Mouse (Mus musculus): ENCODE data around the gene Lor. TPM values are rescaled to one million over a fixed set of nuclear protein-coding genes. Genes with fewer than 3 reads are reported as not detected.

The Lor gene
- total and polyA plus RNA-seq, 3 experiments = not detected

DNA sequence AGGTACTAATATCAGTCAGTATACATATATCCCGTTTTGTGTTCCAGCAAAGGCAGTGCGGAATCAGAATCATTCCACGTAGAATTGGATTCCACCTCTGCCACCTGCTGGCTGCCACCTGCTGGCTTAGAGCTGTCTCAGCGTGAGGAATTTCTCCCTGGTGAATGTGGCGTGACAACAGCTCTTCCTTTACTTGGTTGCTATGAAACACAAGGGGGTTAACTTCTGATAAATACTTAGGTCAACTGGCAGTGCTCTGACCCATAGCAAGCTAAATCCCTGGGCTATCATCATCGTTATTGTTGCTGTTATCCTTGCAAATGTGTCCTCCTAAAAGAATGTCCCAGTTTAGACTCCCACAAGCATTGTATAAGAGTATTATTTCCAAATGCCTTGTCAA is 23.6 kb upstream of the Lor start:
- Histone ChIP-seq H3K36me3 (ENCODE audit: control insufficient read depth in 1 of 2, insufficient read depth in 2 of 2, low read length in 2 of 2) (no peaks in the 10 kb centered on the region), H3K4me3 (ENCODE audit: control insufficient read depth in 1 of 2, insufficient read depth in 1 of 2, low read depth in 2 of 2, low read length in 2 of 2) (no peak overlapping the region), H3K27ac (ENCODE audit: control insufficient read depth, low read depth, low read length) (no peak overlapping the region), H3K9me3 (replicated peaks; ENCODE audit: insufficient read depth, low read length) (no peaks in the 10 kb centered on the region), H3K9ac (ENCODE audit: control insufficient read depth, low read depth, low read length, poor library complexity, severe bottlenecking) (no peak overlapping the region), H3K79me2 (ENCODE audit: control insufficient read depth, insufficient read depth, low read length, poor library complexity) (no peaks in the 10 kb centered on the region), H3K4me1 (ENCODE audit: control insufficient read depth in 1 of 2, insufficient read depth in 2 of 2, low read length in 2 of 2) (no peaks in the 10 kb centered on the region), H3K27me3 (ENCODE audit: control insufficient read depth in 1 of 2, insufficient read depth in 2 of 2, low read length in 2 of 2) (no peaks in the 10 kb centered on the region)
- TF ChIP-seq JUND (IDR thresholded peaks at IDR 0.05; ENCODE audit: low read depth, low read length) (no peak), TCF12 (IDR thresholded peaks at IDR 0.05; ENCODE audit: low read depth, low read length) (no peak)
- DNase-seq (ENCODE audit: low read depth, low spot score) = no peak

- Histone ChIP-seq H3K27ac (ENCODE audit: control insufficient read depth, low read depth, low read length) (no peak overlapping the region), H3K4me1 (ENCODE audit: control insufficient read depth in 1 of 2, insufficient read depth in 2 of 2, low read length in 2 of 2) (no peaks in the 10 kb centered on the region), H3K4me3 (ENCODE audit: control insufficient read depth in 1 of 2, insufficient read depth in 1 of 2, low read depth in 2 of 2, low read length in 2 of 2) (no peak overlapping the region), H3K36me3 (ENCODE audit: control insufficient read depth in 1 of 2, insufficient read depth in 2 of 2, low read length in 2 of 2) (no peaks in the 10 kb centered on the region), H3K79me2 (ENCODE audit: control insufficient read depth, insufficient read depth, low read length, poor library complexity) (no peaks in the 10 kb centered on the region), H3K9me3 (replicated peaks; ENCODE audit: insufficient read depth, low read length) (no peaks in the 10 kb centered on the region), H3K9ac (ENCODE audit: control insufficient read depth, low read depth, low read length, poor library complexity, severe bottlenecking) (no peak overlapping the region), H3K27me3 (ENCODE audit: control insufficient read depth in 1 of 2, insufficient read depth in 2 of 2, low read length in 2 of 2) (no peaks in the 10 kb centered on the region)
- TF ChIP-seq RAD21 (IDR thresholded peaks at IDR 0.05; ENCODE audit: low read depth, low read length) = no peak
- no peak for TF ChIP-seq TBP (IDR thresholded peaks at IDR 0.05; ENCODE audit: low read depth, low read length)
- DNase-seq (ENCODE audit: low read depth, low spot score) = no peak
Observed at GRCm38 (mm10) chr3:92081285-92081931, 1.5 kb downstream of the Lor start.

DNA sequence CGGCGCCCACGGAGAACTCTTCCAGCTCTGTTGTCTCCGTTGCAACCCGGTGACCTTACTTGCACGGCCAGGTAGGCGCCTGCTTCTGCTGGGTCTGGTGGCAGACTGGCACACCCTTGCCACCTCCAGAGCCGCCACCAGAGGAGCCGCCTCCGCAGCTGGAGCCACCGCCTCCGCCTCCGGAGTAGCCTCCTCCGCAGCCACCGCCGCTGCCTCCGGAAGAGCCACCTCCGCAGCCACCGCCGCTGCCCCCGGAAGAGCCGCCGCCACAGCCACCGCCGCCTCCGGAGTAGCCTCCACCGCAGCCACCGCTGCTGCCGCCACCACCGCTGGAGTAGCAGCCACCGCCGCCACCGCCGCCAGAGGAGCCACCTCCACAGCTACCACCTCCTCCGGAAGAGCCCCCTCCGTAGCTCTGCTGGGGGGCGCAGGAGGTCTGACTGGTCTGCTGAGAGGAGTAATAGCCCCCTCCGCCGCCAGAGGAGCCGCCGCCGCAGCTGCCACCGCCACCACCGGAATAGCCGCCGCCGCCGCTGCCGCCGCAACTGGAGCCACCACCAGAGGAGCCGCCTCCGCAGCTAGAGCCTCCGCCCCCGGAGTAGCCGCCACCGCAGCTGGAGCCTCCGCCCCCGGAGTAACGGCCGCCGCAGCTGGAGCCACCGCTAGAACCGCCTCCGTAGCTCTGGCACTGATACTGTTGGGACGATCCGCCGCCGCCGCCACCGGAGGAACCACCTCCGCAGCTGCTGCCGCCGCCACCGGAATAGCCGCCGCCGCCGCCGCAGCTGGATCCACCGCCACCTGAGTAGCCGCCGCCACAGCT is 2.3 kb downstream of the Lor start:
- no peaks in the 10 kb centered on the region for H3K79me2 ChIP-seq (ENCODE audit: control insufficient read depth, insufficient read depth, low read length, poor library complexity)
- H3K27me3 ChIP-seq (ENCODE audit: control insufficient read depth in 1 of 2, insufficient read depth in 2 of 2, low read length in 2 of 2) = no peaks in the 10 kb centered on the region
- H3K9me3 ChIP-seq (replicated peaks; ENCODE audit: insufficient read depth, low read length) = no peaks in the 10 kb centered on the region
- H3K36me3 ChIP-seq (ENCODE audit: control insufficient read depth in 1 of 2, insufficient read depth in 2 of 2, low read length in 2 of 2) = no peaks in the 10 kb centered on the region
- no peaks in the 10 kb centered on the region for H3K4me1 ChIP-seq (ENCODE audit: control insufficient read depth in 1 of 2, insufficient read depth in 2 of 2, low read length in 2 of 2)
- TF ChIP-seq POLR2AphosphoS5 (IDR thresholded peaks at IDR 0.05; ENCODE audit: borderline replicate concordance, low read depth, low read length) = no peak
- TF ChIP-seq MYC (IDR thresholded peaks at IDR 0.05; ENCODE audit: low read depth, low read length) = no peak
- TF ChIP-seq CHD1 (IDR thresholded peaks at IDR 0.05; ENCODE audit: low read depth, low read length) = no peak
- TF ChIP-seq MYB (IDR thresholded peaks at IDR 0.05; ENCODE audit: low read depth, low read length) = no peak
- TF ChIP-seq RAD21 (IDR thresholded peaks at IDR 0.05; ENCODE audit: low read depth, low read length) = no peak
- no peak for DNase-seq (ENCODE audit: low read depth, low spot score)
- H3K4me3 ChIP-seq (ENCODE audit: control insufficient read depth in 1 of 2, insufficient read depth in 1 of 2, low read depth in 2 of 2, low read length in 2 of 2) = no peak overlapping the region
- H3K9ac ChIP-seq (ENCODE audit: control insufficient read depth, low read depth, low read length, poor library complexity, severe bottlenecking) = no peak overlapping the region
- H3K27ac ChIP-seq (ENCODE audit: control insufficient read depth, low read depth, low read length) = no peak overlapping the region
